Mouse (Mus musculus) limb, embryonic 14.5 days (tissue): ENCODE data around the gene Setd1b. TPM values are rescaled to one million over a fixed set of nuclear protein-coding genes. Genes with fewer than 3 reads are reported as not detected.

Experiments used
- ATAC-seq: fragments of 200-750 bp; cut with Nextera tagmentation; 2 replicates; pipeline ENCODE4 v1.8.0; 2017; ENCODE audit warnings: low read depth, moderate number of reproducible peaks, moderate TSS enrichment; ENCODE audit not compliant: low FRiP score
- DNase-seq: peaks from one replicate; pipeline ENCODE4 v3.0.0-alpha.2; 2015; ENCODE audit warnings: low spot score
- H3K27ac ChIP-seq: fragments of 300-500 bp; sonication (generic); replicated peaks from 2 replicates; pipeline ENCODE4 v1.5.1; 2014; ENCODE audit warnings: low read depth, mild to moderate bottlenecking, low read length, moderate library complexity, mixed read lengths
- H3K27me3 ChIP-seq: fragments of 300-500 bp; sonication (generic); 2 replicates; pipeline ENCODE4 v1.6.1; 2014; ENCODE audit warnings: low read length, mixed read lengths; ENCODE audit not compliant: control insufficient read depth, insufficient read depth
- H3K36me3 ChIP-seq: fragments of 300-500 bp; sonication (generic); 2 replicates; pipeline ENCODE4 v1.6.1; 2014; ENCODE audit warnings: mild to moderate bottlenecking, low read length, moderate library complexity, mixed read lengths; ENCODE audit not compliant: control insufficient read depth, insufficient read depth
- H3K4me1 ChIP-seq: fragments of 300-500 bp; sonication (generic); 2 replicates; pipeline ENCODE4 v1.6.1; 2014; ENCODE audit warnings: antibody characterized with exemption, low read length, mixed read lengths; ENCODE audit not compliant: control insufficient read depth, insufficient read depth
- H3K4me2 ChIP-seq: fragments of 300-500 bp; sonication (generic); replicated peaks from 2 replicates; pipeline ENCODE4 v1.6.1; 2014; ENCODE audit warnings: low read depth, mild to moderate bottlenecking, low read length, moderate library complexity; ENCODE audit not compliant: severe bottlenecking
- H3K4me3 ChIP-seq: fragments of 300-500 bp; sonication (generic); replicated peaks from 2 replicates; pipeline ENCODE4 v1.5.1; 2014; ENCODE audit warnings: low read length
- H3K9ac ChIP-seq: fragments of 300-500 bp; sonication (generic); 2 replicates; pipeline ENCODE4 v1.6.1; 2014; ENCODE audit warnings: mild to moderate bottlenecking, low read depth, low read length, moderate library complexity; ENCODE audit not compliant: severe bottlenecking
- H3K9me3 ChIP-seq: fragments of 300-500 bp; sonication (generic); 2 replicates; pipeline ENCODE4 v1.6.1; 2016; ENCODE audit warnings: low read length; ENCODE audit not compliant: control insufficient read depth
- POLR2A ChIP-seq: fragments of 200-500 bp; IDR thresholded peaks from 2 replicates; pipeline ENCODE4 v1.8.0; 2012; ENCODE audit warnings: inconsistent platforms, mild to moderate bottlenecking, moderate library complexity, borderline replicate concordance; ENCODE audit not compliant: insufficient read depth, insufficient read length; ENCODE audit errors: extremely low read depth
- WGBS: fragments of 180-500 bp; shearing (Covaris S2); extraction: QIAGEN DNeasy Blood & Tissue Kit; methylation state at CpG from one replicate; pipeline ENCODE4 v1.1.7; 2014; 5-methylcytosine and 5-hydroxymethylcytosine counted together
- polyA plus RNA-seq, 2 experiments: library from polyadenylated mRNA; depleted of rRNA in 1 of 2; stranded (reverse) in 1 of 2; unstranded in 1 of 2; fragments of >200 nt; fragmentation: Nextera tagmentation in 1 of 2; extraction: Ambion mirVana in 1 of 2; gene quantifications; 2 replicates each; pipeline versions ENCODE4 v1.2.1 to v1.2.3; 2012 to 2014

Gene Setd1b
- polyA plus RNA-seq, 2 experiments, result 11.7 to 15.0 TPM

DNA sequence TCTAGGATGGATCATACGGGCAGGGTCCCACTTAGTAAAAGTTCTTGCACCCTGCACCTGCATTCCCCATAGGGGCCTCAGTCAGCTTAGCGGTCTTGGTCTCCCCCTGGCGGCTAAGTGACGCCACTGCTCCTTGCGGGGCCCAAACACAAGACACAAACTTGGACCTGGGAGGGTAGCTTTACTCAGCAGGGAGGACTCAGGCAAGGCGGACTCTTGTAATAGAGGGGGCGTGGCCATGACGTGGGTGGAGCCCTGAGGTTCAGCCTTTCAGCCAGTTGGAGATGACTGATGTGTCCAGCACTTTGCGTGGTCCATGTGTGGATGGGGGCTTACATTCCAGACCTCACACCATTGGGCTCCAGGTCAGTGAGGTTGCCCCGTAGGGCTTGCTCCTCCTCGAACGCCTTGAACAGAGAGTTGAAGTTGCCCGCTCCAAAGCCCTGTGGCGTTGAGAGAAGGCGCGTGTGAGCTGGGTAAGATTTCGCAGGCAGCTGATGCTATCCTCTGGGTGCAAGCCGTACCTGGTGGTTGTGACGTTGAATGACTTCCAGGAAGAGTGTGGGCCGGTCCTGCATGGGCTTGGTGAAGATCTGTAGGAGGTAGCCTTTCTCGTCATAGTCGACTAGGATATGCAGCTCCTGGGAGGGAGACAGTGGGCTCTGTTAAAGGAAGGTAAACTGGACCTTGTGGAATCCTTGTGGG lies 29.8 kb downstream of the Setd1b start:
- DNase-seq, result peak; percentile 79
- peaks cover 8% of the 10 kb centered on the region for H3K36me3 ChIP-seq
- TF ChIP-seq POLR2A, result no peak
- peak overlapping the region; percentile 62 for H3K4me2 ChIP-seq
- 11% methylated on average over 22 of the region's 22 CpGs for WGBS
- ATAC-seq, result peak; percentile 87
- H3K9me3 ChIP-seq, result no peaks in the 10 kb centered on the region
- peak overlapping the region; percentile 38; the same call in 1 of the 2 replicates for H3K9ac ChIP-seq
- H3K4me1 ChIP-seq, result peaks cover 9% of the 10 kb centered on the region
- 0 out of 2 replicates have a peak overlapping the region, but pooled peaks have one; percentile 16 for H3K27ac ChIP-seq
- no peaks in the 10 kb centered on the region for H3K27me3 ChIP-seq
- peak overlapping the region; percentile 34 for H3K4me3 ChIP-seq

DNA sequence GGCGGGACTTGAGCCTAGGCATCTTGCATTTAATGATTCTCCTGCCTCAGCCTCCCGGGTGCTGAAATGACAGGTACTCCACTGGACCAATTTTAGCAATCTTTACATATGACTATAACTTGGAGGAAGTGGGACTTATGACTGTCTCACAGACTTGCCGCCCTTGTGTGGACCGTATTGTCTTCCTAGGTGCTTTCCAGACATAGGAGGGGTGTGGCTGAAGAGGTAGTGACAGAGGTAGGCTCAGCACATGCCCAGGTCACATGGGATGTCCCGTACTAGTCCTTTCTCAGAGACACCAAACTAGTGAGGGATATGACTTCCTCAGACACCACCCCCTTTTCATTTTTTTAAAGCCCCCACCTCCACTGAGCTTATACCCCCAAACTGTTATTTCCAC lies 36.8 kb downstream of the Setd1b start:
- H3K9ac ChIP-seq, result no peak overlapping the region
- DNase-seq (no peak), ATAC-seq (no peak)
- H3K4me1 ChIP-seq, result no peaks in the 10 kb centered on the region
- no peaks in the 10 kb centered on the region for H3K9me3 ChIP-seq
- WGBS, result 90% methylated on average over 5 of the region's 5 CpGs
- H3K4me2 ChIP-seq, result no peak overlapping the region
- no peaks in the 10 kb centered on the region for H3K36me3 ChIP-seq
- no peak overlapping the region for H3K27ac ChIP-seq
- no peak for TF ChIP-seq POLR2A
- H3K4me3 ChIP-seq, result no peak overlapping the region
- H3K27me3 ChIP-seq, result no peaks in the 10 kb centered on the region

DNA sequence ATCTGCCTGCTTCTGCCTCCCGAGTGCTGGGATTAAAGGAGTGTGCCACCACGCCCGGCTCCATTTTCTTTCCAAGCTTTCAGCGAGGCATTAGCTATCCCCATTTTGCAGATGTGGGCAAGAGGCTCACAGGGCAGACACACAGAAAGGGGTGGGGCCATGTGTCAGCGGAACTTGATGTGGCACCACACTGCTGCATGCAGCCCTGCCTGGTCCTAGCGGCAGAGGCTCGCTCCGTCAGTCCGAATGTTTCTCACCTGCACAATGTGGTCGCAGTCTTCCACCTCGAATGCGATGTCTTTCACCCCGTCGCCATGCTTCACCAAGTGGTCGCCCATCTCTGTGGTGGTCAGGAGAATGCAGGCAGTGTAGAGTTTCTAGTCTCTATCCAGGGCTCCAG lies 38.4 kb downstream of the Setd1b start:
- ATAC-seq (no peak), DNase-seq (no peak)
- Histone ChIP-seq H3K4me2 (no peak overlapping the region), H3K9me3 (no peaks in the 10 kb centered on the region), H3K27me3 (no peaks in the 10 kb centered on the region), H3K9ac (no peak overlapping the region), H3K27ac (no peak overlapping the region), H3K4me1 (no peaks in the 10 kb centered on the region), H3K36me3 (no peaks in the 10 kb centered on the region), H3K4me3 (no peak overlapping the region)
- WGBS, result 88% methylated on average over 15 of the region's 15 CpGs
- no peak for TF ChIP-seq POLR2A

DNA sequence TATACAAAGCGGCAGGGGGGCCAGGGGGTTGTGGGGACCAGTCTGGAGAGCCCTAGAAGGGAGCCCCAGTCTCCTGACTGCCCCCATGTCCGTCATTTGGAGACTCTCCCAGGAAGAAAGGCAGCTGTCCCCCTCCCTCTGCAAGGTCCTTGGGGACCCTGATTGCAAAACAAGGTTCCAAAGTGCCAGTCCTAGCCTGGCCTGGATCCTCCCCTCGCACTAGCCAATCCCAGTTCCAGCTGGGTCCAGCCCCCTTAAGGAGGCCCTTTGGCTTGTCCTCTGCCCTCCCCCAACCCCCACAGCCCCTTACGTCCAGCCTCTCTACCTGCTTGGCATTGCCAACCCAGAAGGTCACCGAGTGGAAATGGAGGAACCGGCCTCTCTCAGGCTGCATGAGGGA lies 39.5 kb downstream of the Setd1b start:
- no peak overlapping the region for H3K9ac ChIP-seq
- no peak overlapping the region for H3K4me3 ChIP-seq
- no peak overlapping the region for H3K4me2 ChIP-seq
- DNase-seq, result no peak
- H3K9me3 ChIP-seq, result no peaks in the 10 kb centered on the region
- no peak overlapping the region for H3K27ac ChIP-seq
- H3K36me3 ChIP-seq, result no peaks in the 10 kb centered on the region
- H3K27me3 ChIP-seq, result no peaks in the 10 kb centered on the region
- 84% methylated on average over 5 of the region's 6 CpGs for WGBS
- no peak for ATAC-seq
- no peaks in the 10 kb centered on the region for H3K4me1 ChIP-seq
- TF ChIP-seq POLR2A, result no peak

DNA sequence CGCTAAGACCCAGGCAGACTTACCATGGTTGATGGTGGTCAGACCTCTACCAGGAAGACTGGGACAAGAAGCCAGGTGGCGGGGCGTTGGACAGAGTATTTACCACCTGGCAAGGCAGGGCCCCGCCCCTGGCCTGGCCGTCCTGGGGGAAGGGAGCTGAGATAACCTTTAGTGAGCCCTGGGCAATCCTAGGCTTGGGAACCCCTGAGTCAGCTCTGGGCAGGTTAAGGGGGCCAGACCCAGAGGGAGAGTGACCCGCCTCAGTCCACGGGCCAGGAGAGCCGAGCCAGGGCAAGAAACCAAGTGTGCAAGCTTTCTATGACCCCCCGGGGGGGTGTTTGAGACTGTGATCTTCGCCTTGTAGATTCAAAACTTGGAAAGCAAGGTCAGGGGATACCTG lies 40.7 kb downstream of the Setd1b start, which contains the start of gene Hpd:
Gene Hpd (minus strand): TSS at position 77 of the 400 bp plus-strand sequence.
- Histone ChIP-seq H3K36me3 (no peaks in the 10 kb centered on the region), H3K4me1 (no peaks in the 10 kb centered on the region), H3K4me2 (no peak within 1 kb of the TSS), H3K27me3 (no peaks in the 10 kb centered on the region), H3K27ac (no peak within 1 kb of the TSS), H3K9ac (no peak within 1 kb of the TSS), H3K4me3 (no peak within 1 kb of the TSS), H3K9me3 (no peaks in the 10 kb centered on the region)
- ATAC-seq (no peak), DNase-seq (no peak)
- TF ChIP-seq POLR2A, result no peak
- whole genome bisulfite sequencing, result 80% methylated on average over 10 of the region's 10 CpGs

DNA sequence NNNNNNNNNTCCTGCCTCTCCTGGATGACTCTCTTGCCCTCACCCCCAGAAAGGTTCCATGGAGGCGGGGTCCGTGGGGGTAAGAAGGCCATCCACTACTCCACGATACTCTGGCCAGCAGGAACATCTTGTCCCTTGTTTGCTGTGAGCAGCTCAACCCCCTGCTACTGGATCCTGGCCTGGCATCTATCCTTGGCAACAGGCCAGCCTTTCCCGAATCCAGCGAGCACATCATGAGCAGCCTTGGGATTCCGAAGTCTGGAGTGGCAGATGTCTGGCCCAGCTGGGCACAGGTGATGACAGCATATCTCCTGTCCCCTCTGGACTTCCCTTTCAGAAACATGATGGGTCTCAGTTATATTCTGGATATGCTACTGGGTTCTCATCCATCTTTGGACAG lies 44.0 kb downstream of the Setd1b start:
- Histone ChIP-seq H3K27ac (no peak overlapping the region), H3K9ac (no peak overlapping the region), H3K36me3 (no peaks in the 10 kb centered on the region), H3K27me3 (no peaks in the 10 kb centered on the region), H3K9me3 (no peaks in the 10 kb centered on the region), H3K4me2 (no peak overlapping the region), H3K4me3 (no peak overlapping the region), H3K4me1 (no peaks in the 10 kb centered on the region)
- TF ChIP-seq POLR2A, result no peak
- DNase-seq (no peak), ATAC-seq (no peak)
- 71% methylated on average over 6 of the region's 6 CpGs for WGBS
